Mouse (Mus musculus) forebrain, embryonic 11.5 days (tissue): Measurements from ENCODE around the gene Cic. TPM values are rescaled to one million over a fixed set of nuclear protein-coding genes. Genes with fewer than 3 reads are reported as not detected.

Experiments used
- ATAC-seq: fragments of 200-750 bp; cut with Nextera tagmentation; replicated peaks from 2 replicates; pipeline ENCODE4 v1.8.0; 2017; ENCODE audit warnings: moderate TSS enrichment; ENCODE audit not compliant: low FRiP score
- DNase-seq: peaks from one replicate; pipeline ENCODE4 v3.0.0-alpha.2; 2017; ENCODE audit warnings: low spot score
- H3K27ac ChIP-seq: fragments of 300-500 bp; sonication (generic); 2 replicates; pipeline ENCODE4 v1.5.1; 2014; ENCODE audit warnings: low read depth, low read length
- H3K27me3 ChIP-seq: fragments of 300-500 bp; sonication (generic); 2 replicates; pipeline ENCODE4 v1.6.1; 2014; ENCODE audit warnings: mild to moderate bottlenecking, low read length, mixed read lengths; ENCODE audit not compliant: control insufficient read depth, insufficient read depth
- H3K36me3 ChIP-seq: fragments of 300-500 bp; sonication (generic); 2 replicates; pipeline ENCODE4 v1.6.1; 2014; ENCODE audit warnings: mild to moderate bottlenecking, low read length, moderate library complexity, mixed read lengths; ENCODE audit not compliant: control insufficient read depth, insufficient read depth
- H3K4me1 ChIP-seq: fragments of 300-500 bp; sonication (generic); replicated peaks from 2 replicates; pipeline ENCODE4 v1.6.1; 2014; ENCODE audit warnings: low read length, mixed read lengths; ENCODE audit not compliant: control insufficient read depth, insufficient read depth
- H3K4me2 ChIP-seq: fragments of 300-500 bp; sonication (generic); 2 replicates; pipeline ENCODE4 v1.6.1; 2014; ENCODE audit warnings: low read depth, mild to moderate bottlenecking, low read length, moderate library complexity, mixed read lengths; ENCODE audit not compliant: severe bottlenecking
- H3K4me3 ChIP-seq: fragments of 300-500 bp; sonication (generic); 2 replicates; pipeline ENCODE4 v1.5.1; 2014; ENCODE audit warnings: low read depth, low read length
- H3K9ac ChIP-seq: fragments of 300-500 bp; sonication (generic); 2 replicates; pipeline ENCODE4 v1.6.1; 2014; ENCODE audit warnings: low read length
- H3K9me3 ChIP-seq: fragments of 300-500 bp; sonication (generic); 2 replicates; pipeline ENCODE4 v1.6.1; 2016; ENCODE audit warnings: low read length, mixed read lengths; ENCODE audit not compliant: control insufficient read depth
- WGBS: fragments of 180-500 bp; shearing (Covaris S2); extraction: QIAGEN DNeasy Blood & Tissue Kit; methylation state at CpG from one replicate; pipeline ENCODE4 v1.1.7; 2014; 5-methylcytosine and 5-hydroxymethylcytosine counted together
- polyA plus RNA-seq: library from polyadenylated mRNA; unstranded; fragments of >200 nt; fragmentation: Nextera tagmentation; extraction: Ambion mirVana; gene quantifications from 2 replicates; pipeline ENCODE4 v1.2.1, GENCODE M21; 2014

The Cic gene
- polyA plus RNA-seq, 1 experiment from 2014 or later, result 44.2 TPM

GRCm38 (mm10) chr7:25297454-25298325 lies 30.2 kb downstream of the Cic start, which contains the start of gene Pafah1b3:
Pafah1b3 (minus strand) TSS chr7:25297986.
- peak; percentile 92 for DNase-seq
- Histone ChIP-seq H3K4me2 (peak within 1 kb of the TSS; percentile 71), H3K4me3 (peak within 1 kb of the TSS; percentile 77), H3K9me3 (no peaks in the 10 kb centered on the region), H3K27ac (peak within 1 kb of the TSS; percentile 91), H3K36me3 (peaks cover 7% of the 10 kb centered on the region), H3K9ac (peak within 1 kb of the TSS; percentile 79), H3K27me3 (no peaks in the 10 kb centered on the region), H3K4me1 (peaks cover 8% of the 10 kb centered on the region; the same call in 1 of the 2 replicates)
- peak; percentile 92 for ATAC-seq
- under 1% methylated on average over 52 of the region's 52 CpGs for WGBS

GRCm38 (mm10) chr7:25301063-25301462 lies 33.6 kb downstream of the Cic start, which contains the start of gene Prr19:
Prr19 (plus strand) TSS chr7:25301411.
- Histone ChIP-seq H3K9me3 (no peaks in the 10 kb centered on the region), H3K4me3 (no peak within 1 kb of the TSS), H3K4me2 (no peak within 1 kb of the TSS), H3K27ac (no peak within 1 kb of the TSS), H3K36me3 (no peaks in the 10 kb centered on the region; the same call in 1 of the 2 replicates), H3K27me3 (no peaks in the 10 kb centered on the region), H3K4me1 (peaks cover 9% of the 10 kb centered on the region; the same call in 1 of the 2 replicates), H3K9ac (no peak within 1 kb of the TSS)
- WGBS, result 53% methylated on average over 19 of the region's 19 CpGs
- DNase-seq (peak; percentile 82), ATAC-seq (peak; percentile 57; the same call in 1 of the 2 replicates)

- Histone ChIP-seq H3K9ac (no peak overlapping the region), H3K4me3 (no peak overlapping the region), H3K4me2 (no peak overlapping the region), H3K9me3 (no peaks in the 10 kb centered on the region), H3K36me3 (no peaks in the 10 kb centered on the region), H3K27me3 (0 out of 2 replicates have a peak, but pooled peaks cover 4% of the 10 kb centered on the region), H3K4me1 (peaks cover 5% of the 10 kb centered on the region; the same call in 1 of the 2 replicates), H3K27ac (no peak overlapping the region)
- no peak for DNase-seq
- 78% methylated on average over 9 of the region's 9 CpGs for WGBS
- ATAC-seq, result no peak
These were observed 35.6 kb downstream of the Cic start for GRCm38 (mm10) chr7:25303003-25303684.

- H3K9ac ChIP-seq, result no peak overlapping the region
- H3K27me3 ChIP-seq, result 0 out of 2 replicates have a peak, but pooled peaks cover 4% of the 10 kb centered on the region
- ATAC-seq (no peak), DNase-seq (no peak)
- WGBS, result 79% methylated on average over 3 of the region's 3 CpGs
- no peaks in the 10 kb centered on the region for H3K9me3 ChIP-seq
- H3K4me3 ChIP-seq, result no peak overlapping the region
- H3K4me1 ChIP-seq, result peaks cover 3% of the 10 kb centered on the region; the same call in 1 of the 2 replicates
- no peaks in the 10 kb centered on the region for H3K36me3 ChIP-seq
- no peak overlapping the region for H3K27ac ChIP-seq
- H3K4me2 ChIP-seq, result no peak overlapping the region
These were observed 36.1 kb downstream of the Cic start for GRCm38 (mm10) chr7:25303685-25304006.

GRCm38 (mm10) chr7:25305481-25305880 lies 38.0 kb downstream of the Cic start:
- Histone ChIP-seq H3K36me3 (no peaks in the 10 kb centered on the region), H3K27me3 (0 out of 2 replicates have a peak, but pooled peaks cover 4% of the 10 kb centered on the region), H3K4me1 (peaks cover 3% of the 10 kb centered on the region; the same call in 1 of the 2 replicates), H3K9me3 (no peaks in the 10 kb centered on the region), H3K4me2 (peak overlapping the region; percentile 92), H3K27ac (no peak overlapping the region), H3K4me3 (peak overlapping the region; percentile 51), H3K9ac (peak overlapping the region; percentile 67)
- 0% methylated on average over 2 of the region's 2 CpGs for WGBS
- ATAC-seq (peak; percentile 10; the same call in 1 of the 2 replicates), DNase-seq (no peak)

GRCm38 (mm10) chr7:25305956-25306613 lies 38.6 kb downstream of the Cic start, which contains the start of gene Tmem145:
Tmem145 (plus strand) TSS chr7:25306106.
- no peaks in the 10 kb centered on the region for H3K36me3 ChIP-seq
- WGBS, result under 1% methylated on average over 37 of the region's 47 CpGs
- H3K9ac ChIP-seq, result peak within 1 kb of the TSS; percentile 67
- no peaks in the 10 kb centered on the region for H3K9me3 ChIP-seq
- ATAC-seq (peak; percentile 69), DNase-seq (peak; percentile 83)
- H3K27ac ChIP-seq, result no peak within 1 kb of the TSS
- peaks cover 3% of the 10 kb centered on the region; the same call in 1 of the 2 replicates for H3K4me1 ChIP-seq
- 0 out of 2 replicates have a peak, but pooled peaks cover 4% of the 10 kb centered on the region for H3K27me3 ChIP-seq
- peak within 1 kb of the TSS; percentile 92 for H3K4me2 ChIP-seq
- H3K4me3 ChIP-seq, result peak within 1 kb of the TSS; percentile 51

- Histone ChIP-seq H3K27me3 (0 out of 2 replicates have a peak, but pooled peaks cover 4% of the 10 kb centered on the region), H3K9me3 (no peaks in the 10 kb centered on the region), H3K27ac (no peak overlapping the region), H3K4me3 (peak overlapping the region; percentile 51; the same call in 1 of the 2 replicates), H3K4me2 (peak overlapping the region; percentile 92; the same call in 1 of the 2 replicates), H3K36me3 (no peaks in the 10 kb centered on the region), H3K9ac (no peak overlapping the region), H3K4me1 (peaks cover 3% of the 10 kb centered on the region; the same call in 1 of the 2 replicates)
- ATAC-seq (peak; percentile 10; the same call in 1 of the 2 replicates), DNase-seq (no peak)
- WGBS, result 42% methylated on average over 2 of the region's 2 CpGs
These were observed 39.1 kb downstream of the Cic start for GRCm38 (mm10) chr7:25306614-25306996.
